Mouse (Mus musculus): ENCODE results near the gene Grin2c.
A peak's percentile ranks its signal among the peaks of the same experiment; 100 is the strongest.

Grin2c gene

DNA sequence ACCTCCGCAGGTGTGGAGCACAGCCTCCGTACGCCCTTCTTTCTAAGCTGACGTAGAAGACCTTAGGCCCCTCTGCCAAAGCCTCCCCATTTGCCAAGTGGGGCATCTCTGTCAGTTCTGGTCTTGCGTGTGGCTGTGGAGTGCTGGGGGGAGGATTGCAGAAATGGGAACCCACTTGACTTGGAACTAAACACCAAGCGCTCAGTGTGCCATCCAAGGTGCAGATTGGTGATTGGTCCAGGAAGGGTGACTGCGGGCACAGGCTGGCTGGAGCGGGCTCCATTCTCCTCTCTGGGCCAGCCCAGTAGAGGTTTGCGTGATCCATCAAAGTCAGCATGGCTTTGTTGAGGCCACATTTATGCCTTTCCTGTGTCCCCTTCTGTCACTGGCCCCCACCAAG, 64.3 kb downstream of the Grin2c start:
- no peak for DNase-seq (ENCODE audit: low spot score)

DNA sequence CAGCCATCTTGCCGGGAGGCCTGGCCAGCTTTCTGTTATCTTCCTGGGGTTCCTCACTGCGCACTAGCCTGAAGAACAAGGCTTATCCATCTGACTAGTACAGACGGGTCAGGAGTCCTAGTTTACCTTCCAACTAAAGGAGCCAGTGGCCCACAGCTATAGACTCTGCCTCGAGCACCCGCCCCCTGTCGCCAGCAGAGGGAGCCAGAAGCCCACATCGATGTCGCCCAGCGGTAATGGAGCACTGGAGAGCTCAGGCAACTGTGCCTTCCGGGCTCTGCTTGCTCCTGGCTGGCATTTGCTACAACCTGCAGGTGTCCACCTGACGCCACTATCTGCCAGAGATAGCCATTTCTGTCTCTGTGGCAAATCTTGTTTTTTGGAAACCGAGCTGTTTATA, 64.7 kb downstream of the Grin2c start:
- DNase-seq (ENCODE audit: low spot score), result peak; percentile 43

DNA sequence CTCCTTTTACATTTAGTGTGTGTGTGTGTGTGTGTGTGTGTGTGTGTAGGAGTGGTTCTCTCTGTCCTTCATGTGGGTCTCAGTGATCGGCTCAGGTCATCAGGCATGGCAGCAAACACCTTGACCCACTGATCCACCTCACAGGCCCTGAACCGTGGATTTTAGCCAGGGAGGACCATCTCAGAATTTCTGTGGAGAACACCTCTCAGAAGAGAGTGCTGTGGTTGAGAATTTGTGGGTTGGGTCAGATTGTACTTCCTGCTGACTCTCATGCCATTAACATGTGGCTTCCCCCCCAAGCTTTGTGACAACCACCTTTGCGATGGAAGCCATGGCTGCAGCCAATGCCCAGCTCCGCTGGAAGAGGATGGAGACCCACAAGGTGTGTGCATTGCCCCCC, 66.5 kb downstream of the Grin2c start:
- DNase-seq (ENCODE audit: low spot score), result no peak
